Mouse (Mus musculus): ENCODE results near the gene Pard6b. TPM values are rescaled to one million over a fixed set of nuclear protein-coding genes. Genes with fewer than 3 reads are reported as not detected.
"Not testable (repeated sequence)": the region's sequence is repeated elsewhere in the genome, so short reads cannot be mapped to it uniquely, and the experiment has no call there.

The Pard6b gene
- polyA plus RNA-seq, 1 experiment from 2014 or later = 4.1 TPM

DNA sequence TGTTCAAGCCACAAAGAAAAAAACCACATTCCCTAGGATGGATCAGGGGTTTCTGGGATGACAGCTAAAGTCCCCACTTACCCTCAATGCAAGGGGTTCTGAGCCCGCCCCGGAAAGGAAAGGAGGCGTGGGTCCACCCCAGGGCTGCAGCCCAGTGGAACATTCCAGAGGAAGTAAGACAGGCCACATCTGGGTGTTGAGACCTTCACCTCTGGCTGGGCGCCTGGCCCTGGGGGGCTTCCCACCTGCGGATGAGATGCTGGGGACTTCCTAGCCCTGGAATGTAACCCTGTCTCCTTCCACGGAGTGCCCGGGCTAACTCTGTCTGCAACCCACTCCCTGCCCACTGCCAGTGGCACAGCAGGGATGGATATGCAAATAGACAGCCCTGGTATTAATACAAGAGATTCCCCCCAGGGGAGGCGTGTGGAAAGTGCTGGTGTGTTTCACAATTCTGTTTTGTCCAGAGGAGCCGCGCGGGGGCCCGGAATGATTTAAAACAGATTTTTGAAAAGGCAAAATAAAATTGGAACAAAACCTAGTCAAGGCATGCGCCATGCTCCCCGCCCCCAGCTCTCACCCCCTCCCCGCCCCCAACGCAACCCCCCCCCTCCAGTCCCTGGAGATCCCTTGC is 31.7 kb upstream of the Pard6b start:
- ATAC-seq (ENCODE audit: insufficient number of reproducible peaks, low FRiP score, low TSS enrichment, low read depth) = 0 out of 2 replicates have a peak, but pooled peaks have one; percentile 35
- Histone ChIP-seq H3K4me3 (replicated peaks) (peak overlapping the region; percentile 53), H3K36me3 (no peaks in the 10 kb centered on the region), H3K4me2 (replicated peaks) (peak overlapping the region; percentile 90), H3K27ac (replicated peaks) (peak overlapping the region; percentile 86), H3K9ac (no peak overlapping the region), H3K9me3 (replicated peaks) (no peaks in the 10 kb centered on the region), H3K4me1 (peaks cover 63% of the 10 kb centered on the region), H3K27me3 (no peaks in the 10 kb centered on the region)
- 8% methylated on average over 16 of the region's 16 CpGs for WGBS

DNA sequence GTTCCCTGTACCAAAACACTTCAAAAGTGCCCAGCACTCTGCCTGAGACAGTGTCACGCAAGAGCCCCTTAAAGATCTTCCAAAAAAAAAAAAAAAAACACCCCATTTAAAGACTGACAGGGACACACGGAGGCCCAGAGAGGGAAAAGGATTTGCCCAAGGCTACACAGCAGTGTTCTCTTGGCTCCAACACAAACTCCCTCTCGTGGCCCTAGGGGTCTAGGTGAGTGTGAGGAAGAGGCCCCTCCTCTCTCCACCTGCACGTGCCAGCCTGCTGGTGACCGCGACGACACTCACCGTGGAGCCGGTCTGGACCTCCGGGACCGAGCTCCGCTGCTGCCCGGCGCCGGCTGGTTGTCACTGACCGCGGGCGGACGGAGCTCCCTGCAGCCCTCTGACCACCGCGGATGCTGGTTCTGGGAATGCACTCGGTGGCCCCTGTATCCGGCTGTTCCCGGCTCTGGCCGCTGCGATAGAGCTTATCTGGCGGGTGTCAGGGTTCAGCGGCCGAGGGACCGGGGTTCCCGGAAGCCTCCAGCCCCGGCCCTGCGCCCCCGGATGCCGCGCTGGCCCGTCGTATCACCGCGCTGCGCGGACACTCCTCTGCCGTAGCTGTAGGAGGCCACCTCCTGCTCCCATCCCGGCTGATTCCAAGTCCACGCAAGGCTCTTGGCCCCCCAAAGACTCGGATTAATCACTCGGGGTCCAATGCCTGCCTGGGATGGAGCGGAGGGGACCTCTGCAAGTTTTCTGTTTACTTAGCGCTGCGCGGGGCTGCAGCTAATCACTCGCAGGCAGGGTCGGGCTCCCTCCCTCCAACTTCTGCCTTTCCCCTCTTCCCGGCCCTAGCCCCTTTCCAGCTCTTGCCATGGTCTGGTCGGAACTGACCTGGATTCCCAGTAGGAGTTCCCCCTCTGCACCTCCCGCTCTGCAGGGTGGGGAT is 30.5 kb upstream of the Pard6b start:
- Histone ChIP-seq H3K4me1 (peaks cover 54% of the 10 kb centered on the region), H3K4me3 (replicated peaks) (peak overlapping the region; percentile 53), H3K4me2 (replicated peaks) (peak overlapping the region; percentile 90), H3K9ac (peak overlapping the region; percentile 51), H3K27ac (replicated peaks) (peak overlapping the region; percentile 86), H3K36me3 (no peaks in the 10 kb centered on the region), H3K27me3 (no peaks in the 10 kb centered on the region), H3K9me3 (replicated peaks) (no peaks in the 10 kb centered on the region)
- WGBS = under 1% methylated on average over 56 of the region's 56 CpGs
- ATAC-seq (ENCODE audit: insufficient number of reproducible peaks, low FRiP score, low TSS enrichment, low read depth) = no peak

DNA sequence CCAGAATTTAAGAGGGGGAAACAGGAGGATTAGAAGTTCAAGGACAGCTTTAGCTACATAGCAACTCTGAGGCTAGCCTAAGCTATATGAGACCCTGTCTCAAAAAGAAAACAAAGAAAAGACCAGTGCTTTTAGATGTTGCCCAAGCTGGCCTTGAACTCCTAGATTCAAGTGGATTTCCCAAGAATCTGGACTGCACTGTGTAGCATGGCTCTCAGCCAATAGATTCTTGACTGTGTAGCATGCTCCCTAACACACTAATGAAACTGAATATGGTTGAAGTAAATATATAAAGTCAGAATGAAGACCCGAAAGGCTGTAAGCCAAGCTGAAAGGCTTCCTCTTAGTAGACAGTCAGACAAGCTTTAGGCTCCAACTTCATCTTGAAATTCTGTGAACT is 28.6 kb upstream of the Pard6b start:
- 78% methylated on average over 1 of the region's 1 CpGs for WGBS
- no peak overlapping the region for H3K4me2 ChIP-seq (replicated peaks)
- no peak overlapping the region for H3K27ac ChIP-seq (replicated peaks)
- no peaks in the 10 kb centered on the region for H3K36me3 ChIP-seq
- ATAC-seq (ENCODE audit: insufficient number of reproducible peaks, low FRiP score, low TSS enrichment, low read depth) = no peak
- peaks cover 53% of the 10 kb centered on the region for H3K4me1 ChIP-seq
- no peak overlapping the region for H3K4me3 ChIP-seq (replicated peaks)
- H3K27me3 ChIP-seq = no peaks in the 10 kb centered on the region
- no peak overlapping the region for H3K9ac ChIP-seq
- no peaks in the 10 kb centered on the region for H3K9me3 ChIP-seq (replicated peaks)

DNA sequence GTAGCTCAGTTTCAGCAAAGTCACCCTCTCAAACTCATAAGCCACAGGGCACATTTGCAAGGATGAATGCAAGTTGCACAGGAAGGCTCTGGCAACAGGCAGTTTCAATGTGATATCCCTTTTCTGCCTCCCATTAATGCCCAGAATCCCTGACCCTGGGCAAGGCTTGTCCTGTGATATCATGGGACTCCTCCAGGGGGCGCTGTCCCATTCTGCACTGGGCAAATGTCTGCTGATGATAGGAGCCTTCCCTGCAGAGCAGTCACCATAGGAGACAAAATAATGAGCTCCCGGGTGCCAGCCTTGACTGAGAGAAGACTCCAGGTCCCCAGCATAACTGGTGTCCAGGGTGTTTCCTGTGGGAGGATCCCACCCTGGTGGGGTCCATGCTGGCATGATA is 28.1 kb upstream of the Pard6b start:
- no peaks in the 10 kb centered on the region for H3K36me3 ChIP-seq
- no peak overlapping the region for H3K4me3 ChIP-seq (replicated peaks)
- no peak overlapping the region for H3K9ac ChIP-seq
- H3K4me2 ChIP-seq (replicated peaks) = no peak overlapping the region
- no peaks in the 10 kb centered on the region for H3K9me3 ChIP-seq (replicated peaks)
- H3K27me3 ChIP-seq = no peaks in the 10 kb centered on the region
- H3K27ac ChIP-seq (replicated peaks) = no peak overlapping the region
- peaks cover 52% of the 10 kb centered on the region for H3K4me1 ChIP-seq
- no peak for ATAC-seq (ENCODE audit: insufficient number of reproducible peaks, low FRiP score, low TSS enrichment, low read depth)
- 23% methylated on average over 2 of the region's 2 CpGs for WGBS

DNA sequence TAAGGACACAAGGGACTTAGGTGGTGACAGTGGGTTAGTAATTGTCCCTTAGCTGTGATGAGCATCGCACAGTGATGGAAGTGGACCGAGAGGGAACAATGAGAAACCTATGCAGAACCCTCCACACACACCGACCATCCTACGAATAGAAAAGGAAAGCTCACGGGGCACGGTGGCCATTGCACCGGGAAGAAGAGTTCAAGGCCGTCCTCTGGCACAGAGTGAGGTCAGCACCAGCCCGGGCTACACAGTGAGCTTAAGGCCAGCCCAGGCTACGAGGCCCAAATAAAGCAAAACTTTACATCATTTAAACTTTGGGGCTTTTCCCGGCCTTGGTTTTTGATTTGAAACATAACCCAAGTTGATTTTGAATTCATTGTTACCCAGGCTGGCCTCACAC is 26.7 kb upstream of the Pard6b start:
- Histone ChIP-seq H3K36me3 (no peaks in the 10 kb centered on the region), H3K27ac (replicated peaks) (no peak overlapping the region), H3K4me1 (peaks cover 52% of the 10 kb centered on the region), H3K9ac (no peak overlapping the region), H3K27me3 (no peaks in the 10 kb centered on the region), H3K9me3 (replicated peaks) (no peaks in the 10 kb centered on the region), H3K4me3 (replicated peaks) (no peak overlapping the region), H3K4me2 (replicated peaks) (no peak overlapping the region)
- 80% methylated on average over 11 of the region's 11 CpGs for WGBS
- no peak for ATAC-seq (ENCODE audit: insufficient number of reproducible peaks, low FRiP score, low TSS enrichment, low read depth)

DNA sequence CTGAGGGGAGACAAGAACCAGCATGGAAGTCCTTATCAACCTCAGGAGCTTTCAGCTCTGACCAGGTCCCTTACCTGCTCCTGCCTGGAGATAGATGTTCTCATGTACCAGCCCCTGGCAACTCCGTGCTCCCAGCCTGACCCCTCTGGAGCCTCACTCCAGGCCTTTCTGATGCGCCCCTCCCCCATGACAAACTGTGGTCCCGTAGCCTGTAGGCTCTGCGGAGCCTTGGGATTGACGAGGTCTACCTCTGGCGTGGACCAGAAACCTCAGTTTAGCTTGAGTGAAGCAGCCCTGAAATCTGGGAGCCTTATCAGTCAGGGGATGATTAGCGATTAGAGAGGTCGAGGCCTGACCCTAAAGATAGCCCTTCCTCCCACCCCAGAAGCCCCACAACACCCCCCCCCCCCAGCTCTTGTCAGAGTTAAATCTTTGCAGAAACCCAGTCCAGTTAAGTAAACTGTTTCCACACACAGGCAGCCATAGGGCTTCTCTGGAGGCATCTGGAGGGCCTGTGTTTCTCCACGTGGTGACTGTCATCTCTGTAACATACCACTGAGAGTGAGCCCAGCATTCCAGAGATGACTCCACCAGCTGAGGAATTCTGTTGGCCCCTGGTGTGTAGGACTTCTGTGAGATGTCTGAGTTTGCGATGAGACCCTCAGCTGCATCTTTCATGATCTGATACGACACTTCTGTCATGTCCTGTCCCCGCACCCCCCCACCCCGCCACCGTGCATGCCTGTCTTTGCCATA is 24.7 kb upstream of the Pard6b start:
- H3K9me3 ChIP-seq (replicated peaks) = no peaks in the 10 kb centered on the region
- 0 out of 2 replicates have a peak, but pooled peaks have one; percentile 70 for ATAC-seq (ENCODE audit: insufficient number of reproducible peaks, low FRiP score, low TSS enrichment, low read depth)
- H3K4me3 ChIP-seq (replicated peaks) = no peak overlapping the region
- no peak overlapping the region for H3K9ac ChIP-seq
- 15% methylated on average over 14 of the region's 14 CpGs for WGBS
- H3K27ac ChIP-seq (replicated peaks) = peak overlapping the region; percentile 85
- no peaks in the 10 kb centered on the region for H3K27me3 ChIP-seq
- H3K36me3 ChIP-seq = no peaks in the 10 kb centered on the region
- H3K4me2 ChIP-seq (replicated peaks) = peak overlapping the region; percentile 23; the same call in 1 of the 2 replicates
- peaks cover 33% of the 10 kb centered on the region for H3K4me1 ChIP-seq

DNA sequence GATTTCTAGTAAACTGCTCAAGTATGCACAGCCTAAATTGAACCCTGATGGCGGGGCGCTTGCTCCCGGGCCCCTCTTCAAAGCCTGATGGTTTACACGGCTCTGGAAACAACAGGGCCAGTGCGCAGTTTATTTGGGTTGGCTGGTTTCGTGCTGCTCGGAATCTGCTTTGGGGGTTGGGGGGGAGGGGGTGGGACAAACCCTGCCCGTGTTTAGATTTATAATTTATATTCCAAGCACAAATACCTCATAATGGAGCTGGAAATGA is 24.2 kb upstream of the Pard6b start:
- peak overlapping the region; percentile 23; the same call in 1 of the 2 replicates for H3K4me2 ChIP-seq (replicated peaks)
- ATAC-seq (ENCODE audit: insufficient number of reproducible peaks, low FRiP score, low TSS enrichment, low read depth) = peak; percentile 42; the same call in 1 of the 2 replicates

DNA sequence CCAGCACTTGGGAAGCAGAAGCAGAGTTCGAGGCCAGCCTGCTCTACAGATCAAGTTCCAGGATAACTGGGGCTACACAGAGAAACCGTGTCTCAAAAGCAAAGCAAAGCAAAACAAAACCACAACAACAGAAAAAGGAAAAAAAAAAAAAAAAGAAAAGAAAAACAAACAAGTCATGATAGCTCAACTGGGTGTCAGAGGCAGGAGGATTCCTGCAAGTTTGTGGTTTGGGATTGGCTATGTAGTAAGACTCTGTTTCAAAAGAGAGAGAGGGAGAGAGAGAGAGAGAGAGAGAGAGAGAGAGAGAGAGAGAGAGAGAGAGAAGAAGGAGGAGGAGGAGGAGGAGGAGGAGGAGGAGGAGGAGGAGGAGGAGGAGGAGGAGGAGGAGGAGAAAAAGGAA is 22.9 kb upstream of the Pard6b start:
- not testable (repeated sequence) for H3K4me2 ChIP-seq (replicated peaks); ATAC-seq (ENCODE audit: insufficient number of reproducible peaks, low FRiP score, low TSS enrichment, low read depth); H3K27me3 ChIP-seq; H3K27ac ChIP-seq (replicated peaks); H3K9ac ChIP-seq; H3K9me3 ChIP-seq (replicated peaks); H3K36me3 ChIP-seq; H3K4me3 ChIP-seq (replicated peaks)
- 54% methylated on average over 2 of the region's 2 CpGs for WGBS
- peaks cover 30% of the 10 kb centered on the region for H3K4me1 ChIP-seq

More for the DNA sequence above, 24.2 kb upstream of the Pard6b start:
- peaks cover 30% of the 10 kb centered on the region for H3K4me1 ChIP-seq
- peak overlapping the region; percentile 85 for H3K27ac ChIP-seq (replicated peaks)
- no peaks in the 10 kb centered on the region for H3K9me3 ChIP-seq (replicated peaks)
- H3K36me3 ChIP-seq = no peaks in the 10 kb centered on the region
- H3K27me3 ChIP-seq = no peaks in the 10 kb centered on the region
- WGBS = 18% methylated on average over 8 of the region's 8 CpGs
- no peak overlapping the region for H3K4me3 ChIP-seq (replicated peaks)
- no peak overlapping the region for H3K9ac ChIP-seq

DNA sequence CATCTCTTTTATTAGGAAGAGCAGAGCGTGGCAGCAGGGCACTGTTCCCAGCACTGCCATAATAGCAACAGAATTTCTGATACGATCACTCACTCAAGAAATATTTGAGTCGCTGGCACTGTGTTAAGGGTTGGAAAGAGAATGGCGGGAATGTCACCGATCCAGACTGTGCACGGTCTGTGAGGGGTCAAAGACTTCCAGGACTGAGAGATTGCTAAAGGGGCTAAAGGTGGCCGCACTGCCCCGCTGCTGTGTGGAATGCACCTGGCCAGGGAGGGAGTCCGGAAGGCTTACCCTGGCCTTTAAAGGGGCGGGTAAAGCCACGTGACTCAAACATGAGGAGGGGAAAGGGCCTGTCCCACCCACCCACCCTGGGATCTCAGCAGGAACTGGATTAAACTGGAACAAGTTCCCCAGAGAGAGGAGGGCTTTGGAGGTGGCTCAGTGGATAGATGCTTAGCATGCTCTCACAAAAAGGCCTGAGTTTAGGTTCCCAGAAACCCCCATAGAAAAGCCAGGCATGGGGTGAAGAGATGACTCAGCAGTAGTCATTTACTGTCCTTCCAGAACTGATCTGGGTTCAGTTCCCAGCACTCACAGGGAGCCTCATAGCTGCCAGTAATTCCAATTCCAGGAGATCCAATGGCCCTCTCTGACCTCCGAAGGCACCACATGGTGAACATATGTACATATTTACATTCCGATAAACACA is 22.2 kb upstream of the Pard6b start:
- H3K4me3 ChIP-seq (replicated peaks) = no peak overlapping the region
- no peak overlapping the region for H3K4me2 ChIP-seq (replicated peaks)
- no peak overlapping the region for H3K27ac ChIP-seq (replicated peaks)
- H3K4me1 ChIP-seq = peaks cover 30% of the 10 kb centered on the region
- no peaks in the 10 kb centered on the region for H3K9me3 ChIP-seq (replicated peaks)
- no peak overlapping the region for H3K9ac ChIP-seq
- H3K27me3 ChIP-seq = no peaks in the 10 kb centered on the region
- 22% methylated on average over 13 of the region's 13 CpGs for whole genome bisulfite sequencing
- ATAC-seq (ENCODE audit: insufficient number of reproducible peaks, low FRiP score, low TSS enrichment, low read depth) = no peak
- H3K36me3 ChIP-seq = no peaks in the 10 kb centered on the region

DNA sequence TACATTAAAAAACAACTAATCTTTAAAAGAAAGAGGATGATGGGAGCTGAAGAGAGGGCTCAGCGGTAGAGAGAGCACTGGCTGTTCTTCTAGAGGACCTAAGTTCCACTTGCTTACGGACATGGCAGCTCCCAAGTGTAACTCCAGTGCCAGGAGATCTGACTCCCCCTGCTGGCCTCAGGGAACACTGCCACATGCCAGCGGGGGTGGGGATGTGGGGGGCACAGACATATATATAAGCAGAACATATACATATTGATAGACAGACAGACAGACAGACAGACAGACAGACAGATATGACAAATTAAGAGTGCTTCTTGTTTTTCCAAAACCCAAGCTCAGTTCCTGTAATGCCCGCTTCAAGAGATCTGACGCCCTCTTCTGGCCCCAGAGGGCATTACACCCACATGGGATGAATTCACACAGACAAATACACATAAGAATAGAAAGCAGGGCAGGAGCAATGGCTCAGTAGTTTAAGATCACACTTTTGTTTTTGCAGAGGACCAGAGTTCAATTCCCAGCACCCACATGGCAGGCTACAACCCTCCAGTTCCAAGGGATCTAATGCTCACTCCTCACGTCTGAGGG is 21.5 kb upstream of the Pard6b start:
- Histone ChIP-seq H3K4me1 (peaks cover 30% of the 10 kb centered on the region), H3K9me3 (replicated peaks) (no peaks in the 10 kb centered on the region), H3K4me2 (replicated peaks) (no peak overlapping the region), H3K4me3 (replicated peaks) (no peak overlapping the region), H3K27ac (replicated peaks) (no peak overlapping the region), H3K27me3 (no peaks in the 10 kb centered on the region), H3K36me3 (no peaks in the 10 kb centered on the region), H3K9ac (no peak overlapping the region)
- ATAC-seq (ENCODE audit: insufficient number of reproducible peaks, low FRiP score, low TSS enrichment, low read depth) = no peak
- WGBS = 67% methylated on average over 6 of the region's 6 CpGs
